Mouse (Mus musculus) ZHBTc4 (cell line): ENCODE results near the gene Vmp1.
A peak's percentile ranks its signal among the peaks of the same experiment; 100 is the strongest.

Source experiments
- DNase-seq: peaks from one replicate; pipeline ENCODE4 v3.0.0-alpha.2; 2011; ENCODE audit warnings: low read depth, low spot score

Gene Vmp1

DNA sequence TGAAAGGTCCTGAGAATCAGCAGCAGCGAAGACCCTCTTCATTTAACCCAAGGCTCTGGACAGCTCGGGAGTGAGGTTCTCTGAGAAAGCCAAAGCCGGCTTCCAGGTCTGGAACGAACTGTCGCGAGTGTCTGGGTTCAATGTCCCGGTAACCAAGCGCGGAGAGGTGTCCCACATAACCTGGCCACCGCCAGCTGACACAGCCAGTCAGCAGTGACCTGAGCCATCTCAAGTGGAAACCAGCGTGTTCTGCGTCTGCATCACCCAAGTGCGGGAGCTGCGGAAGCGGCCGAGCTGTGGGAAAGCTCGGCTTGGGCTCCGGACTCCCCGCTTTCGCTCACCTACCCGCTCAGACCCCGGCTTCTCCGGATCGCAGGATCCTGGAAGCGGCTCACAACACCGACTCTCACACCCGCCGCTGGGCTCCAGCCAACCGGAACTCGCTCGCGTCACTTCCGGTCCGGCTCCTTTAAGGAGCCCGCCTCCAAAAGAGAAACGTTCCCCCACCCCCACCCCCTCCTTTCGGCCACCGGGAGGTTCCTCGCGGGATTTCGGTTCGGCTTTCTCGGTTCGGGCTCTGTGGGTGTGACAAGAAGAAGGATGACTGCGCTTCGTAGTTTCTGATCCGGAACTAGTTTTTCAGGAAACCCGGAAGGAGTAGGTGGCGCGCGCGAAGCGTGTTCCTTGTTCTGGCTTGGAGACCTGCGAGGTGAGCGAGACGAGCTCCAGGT, at the start of gene Vmp1, which contains the start of gene Ptrh2:
Vmp1 (minus strand) TSS at position 442 of the 731 bp plus-strand sequence.
Ptrh2 (plus strand) TSS at position 591 of the 731 bp plus-strand sequence.
- peak; percentile 99 for DNase-seq

- no peak for DNase-seq
Observed at GRCm38 (mm10) chr11:86731443-86731842, 47.8 kb upstream of the Vmp1 start.

DNA sequence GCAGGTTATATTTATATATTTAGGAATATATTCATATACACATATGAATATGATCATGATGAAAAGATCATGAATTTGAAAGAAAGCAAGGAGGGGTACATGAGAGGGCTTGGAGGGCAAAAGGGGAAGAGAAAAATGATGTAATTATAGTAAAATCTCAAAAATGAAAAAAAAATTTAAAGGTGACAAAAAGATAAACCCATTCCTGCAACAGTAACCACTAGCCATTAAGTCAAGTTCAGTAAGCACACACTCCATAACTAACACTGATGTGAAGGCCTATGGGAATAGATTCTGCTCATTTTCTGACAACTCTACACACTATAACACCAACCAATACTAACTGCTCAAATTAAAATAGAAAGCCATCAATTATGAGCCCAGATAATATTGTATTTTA, 42.0 kb upstream of the Vmp1 start:
- DNase-seq: no peak

- no peak for DNase-seq
Observed at GRCm38 (mm10) chr11:86724982-86725381, 41.3 kb upstream of the Vmp1 start.

DNA sequence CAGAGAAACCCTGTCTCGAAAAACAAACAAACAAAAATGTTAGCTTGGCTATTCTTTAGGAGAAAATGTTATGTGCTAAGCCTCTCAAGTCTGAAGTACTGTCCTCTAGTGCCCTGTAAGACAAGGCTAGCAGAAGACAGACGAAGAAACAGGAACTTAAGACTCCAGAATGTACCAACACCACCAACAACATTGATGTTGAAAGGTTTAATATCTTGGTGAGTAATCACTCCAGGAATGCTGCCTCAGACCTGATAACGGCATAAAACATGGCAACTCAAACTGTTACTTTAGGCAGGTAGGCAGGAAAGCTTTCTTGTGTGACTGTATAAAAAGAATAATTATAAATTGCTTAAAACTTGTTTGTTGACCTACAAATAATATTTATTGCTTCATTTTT, 40.4 kb upstream of the Vmp1 start:
- DNase-seq: no peak

GRCm38 (mm10) chr11:86719390-86719789, 35.8 kb upstream of the Vmp1 start:
- DNase-seq: no peak

DNA sequence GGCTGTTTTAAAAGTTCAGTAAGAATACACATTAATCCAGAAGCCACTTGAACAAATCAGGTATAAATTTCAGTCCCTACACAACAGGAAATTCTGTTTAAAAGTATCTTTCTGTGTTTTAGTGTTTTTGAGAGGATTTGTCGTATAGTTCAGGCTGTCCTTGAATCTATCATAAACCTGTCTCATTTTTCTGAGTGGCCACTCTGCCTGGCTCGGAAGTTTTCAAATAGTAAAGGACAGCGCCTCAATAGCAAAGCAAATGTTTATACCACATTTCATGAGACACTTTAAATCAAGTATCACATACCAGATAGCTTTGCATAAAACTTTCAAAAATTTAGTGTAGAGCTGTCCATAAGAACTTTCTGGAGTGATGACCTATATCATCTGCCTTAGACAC, 34.7 kb upstream of the Vmp1 start:
- no peak for DNase-seq

DNA sequence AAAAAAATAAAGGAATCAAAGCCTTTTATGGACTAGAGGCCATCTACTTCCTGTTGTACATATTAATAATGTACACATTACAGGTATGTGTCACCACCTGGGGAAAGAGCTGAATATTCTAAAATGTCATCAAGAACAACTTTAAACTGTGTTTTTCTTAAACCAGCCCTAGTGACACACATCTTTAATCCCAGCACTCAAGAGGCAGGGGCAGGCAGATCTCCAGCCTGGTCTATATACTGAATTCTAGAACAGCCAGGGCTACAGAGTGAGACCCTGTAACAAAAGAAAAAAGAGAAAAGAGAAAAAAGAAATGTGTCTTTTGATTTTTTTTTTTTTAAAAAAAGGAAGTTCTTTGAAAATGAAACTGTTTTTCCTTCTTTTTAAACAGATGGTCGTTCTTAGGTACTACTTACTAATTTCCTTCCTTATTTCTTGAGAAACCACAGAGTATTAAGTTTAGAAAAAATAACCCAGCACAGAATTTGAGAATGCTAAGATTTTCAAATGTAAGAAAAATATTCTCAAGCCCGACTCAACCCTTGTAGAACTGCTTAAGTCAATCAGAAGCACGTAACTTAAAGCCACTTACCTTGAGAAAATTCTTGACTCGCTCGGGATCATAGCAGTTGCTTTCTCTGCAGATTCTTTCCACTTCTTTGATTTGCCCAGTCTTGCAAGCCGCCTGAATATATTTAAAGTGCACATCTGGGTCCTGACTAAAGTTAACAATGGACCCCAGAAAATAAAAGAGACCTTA, 33.9 kb upstream of the Vmp1 start:
- no peak for DNase-seq

- DNase-seq: no peak
Observed at GRCm38 (mm10) chr11:86714606-86715005, 31.0 kb upstream of the Vmp1 start.

DNA sequence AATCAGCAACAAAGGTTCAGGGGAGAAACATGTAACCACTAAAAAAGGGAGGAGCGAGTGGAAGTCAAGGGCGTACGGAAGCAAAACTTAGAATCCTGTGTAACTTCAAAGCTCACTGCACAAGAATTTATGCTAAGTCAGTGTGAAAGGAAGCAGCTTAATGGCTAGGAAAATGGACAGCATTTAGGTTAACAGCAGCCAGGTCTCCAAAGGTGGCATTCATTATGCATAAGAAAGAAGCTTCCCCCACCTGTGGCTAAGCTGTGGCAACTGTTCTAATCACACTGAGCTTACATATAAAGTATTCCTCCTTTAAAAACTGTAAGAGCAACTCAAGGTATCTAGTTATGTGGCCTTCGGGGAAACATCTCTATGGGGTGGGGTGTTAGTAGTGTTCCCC, 17.5 kb upstream of the Vmp1 start:
- peak; percentile 84 for DNase-seq

DNA sequence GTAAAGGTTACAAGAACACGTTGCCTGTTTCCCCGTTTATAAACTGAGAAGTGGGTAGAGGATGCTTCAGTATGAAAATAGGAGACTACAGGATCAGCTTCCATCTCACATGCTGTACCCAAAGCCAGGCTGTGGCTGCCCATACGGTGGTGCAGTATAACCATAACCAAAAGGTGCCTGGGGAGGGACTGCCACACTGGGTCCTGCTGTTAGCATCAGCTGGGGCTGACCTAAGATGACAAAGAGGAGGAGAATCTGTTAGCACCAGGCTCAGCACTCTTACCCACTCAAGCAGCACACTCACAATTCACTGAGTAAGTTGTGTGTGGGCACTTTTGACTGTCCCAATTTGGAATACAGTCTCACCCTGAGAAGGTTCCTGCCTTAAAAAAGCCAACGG, 11.8 kb upstream of the Vmp1 start:
- DNase-seq: no peak

DNA sequence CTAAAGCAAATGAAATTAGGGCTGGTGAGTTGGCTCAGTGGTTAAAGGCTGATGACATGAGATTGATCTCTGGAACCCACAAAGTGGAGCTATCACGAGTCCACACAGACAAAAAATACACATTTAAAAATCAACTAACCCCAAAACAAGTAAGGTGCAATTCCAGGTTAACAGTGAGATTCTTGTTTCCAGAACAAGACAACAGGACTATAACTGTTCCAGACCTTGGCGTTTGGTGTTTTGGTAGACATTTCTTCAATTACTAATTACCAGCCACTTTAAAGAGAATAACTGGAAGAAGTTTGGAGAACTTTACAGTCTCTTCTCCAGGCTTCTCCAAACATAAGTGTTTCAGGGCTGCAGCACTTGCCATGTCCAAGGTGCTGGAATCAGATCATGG, 8.9 kb upstream of the Vmp1 start:
- no peak for DNase-seq

GRCm38 (mm10) chr11:86691956-86692355, 8.3 kb upstream of the Vmp1 start:
- no peak for DNase-seq

GRCm38 (mm10) chr11:86691482-86691881, 7.8 kb upstream of the Vmp1 start:
- DNase-seq: no peak

DNA sequence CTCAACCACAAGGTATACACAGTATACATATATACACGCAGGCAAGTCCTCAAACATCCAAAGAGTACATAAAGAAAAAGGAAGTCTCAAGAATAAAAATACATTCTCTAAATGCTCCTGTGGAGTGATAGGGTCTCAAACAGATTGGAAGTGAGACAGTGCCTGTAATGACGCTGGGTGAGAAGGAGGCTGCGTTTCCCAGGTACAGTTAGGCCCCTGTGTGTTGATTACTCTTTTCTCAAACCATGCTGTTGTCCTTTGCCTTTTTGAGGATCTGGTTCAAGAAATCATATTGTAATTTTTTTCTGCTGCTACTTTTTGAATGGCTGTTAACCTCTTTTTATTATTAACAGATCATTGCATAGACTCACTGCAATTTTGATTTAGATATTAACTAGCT, 6.7 kb upstream of the Vmp1 start:
- DNase-seq: no peak

DNA sequence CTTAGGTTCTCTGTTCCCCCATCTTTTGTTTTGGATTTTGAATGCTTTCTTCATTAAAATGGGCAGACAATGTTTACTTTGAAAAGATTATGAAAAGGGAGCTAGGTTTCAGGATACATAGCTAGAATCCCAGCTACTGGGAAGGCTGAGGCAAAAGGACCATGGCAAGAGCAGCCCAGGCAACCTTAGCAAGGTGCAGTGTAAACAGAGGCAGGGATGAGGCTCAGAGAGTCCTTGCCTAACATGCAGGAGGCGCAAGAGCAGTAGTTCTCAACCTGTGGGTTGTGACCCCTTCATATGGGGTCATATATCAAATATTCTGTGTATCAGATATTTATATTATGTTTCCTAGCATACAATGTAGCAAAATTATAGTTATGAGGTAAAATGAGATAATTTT, 1.7 kb upstream of the Vmp1 start:
- no peak for DNase-seq

- DNase-seq: no peak
Observed at GRCm38 (mm10) chr11:86684126-86685012, 733 bp upstream of the Vmp1 start.

DNA sequence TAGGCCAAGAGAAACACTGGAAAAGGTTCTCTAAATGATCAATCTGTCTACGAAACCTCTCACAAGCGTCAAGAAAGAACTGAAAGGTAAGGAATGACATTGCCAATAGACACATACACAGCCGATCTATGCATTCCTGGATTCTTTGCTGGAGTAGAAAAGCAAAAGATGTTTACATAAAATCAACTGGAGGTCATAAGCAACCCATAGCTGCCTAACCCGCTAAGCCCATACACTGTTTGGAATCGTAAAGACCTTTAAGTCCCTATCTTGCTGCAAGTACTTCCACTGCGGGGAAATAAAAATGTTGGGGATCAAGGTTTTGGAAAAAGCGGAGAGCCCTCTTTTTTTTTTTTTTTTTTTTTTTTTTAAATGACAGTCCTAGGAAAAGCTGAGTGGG, 775 bp downstream of the Vmp1 start:
- DNase-seq: no peak

- no peak for DNase-seq
Observed at GRCm38 (mm10) chr11:86681423-86681822, 2.2 kb downstream of the Vmp1 start.

- no peak for DNase-seq
Observed at GRCm38 (mm10) chr11:86680729-86681128, 2.9 kb downstream of the Vmp1 start.

GRCm38 (mm10) chr11:86678957-86679356, 4.7 kb downstream of the Vmp1 start:
- DNase-seq: no peak

DNA sequence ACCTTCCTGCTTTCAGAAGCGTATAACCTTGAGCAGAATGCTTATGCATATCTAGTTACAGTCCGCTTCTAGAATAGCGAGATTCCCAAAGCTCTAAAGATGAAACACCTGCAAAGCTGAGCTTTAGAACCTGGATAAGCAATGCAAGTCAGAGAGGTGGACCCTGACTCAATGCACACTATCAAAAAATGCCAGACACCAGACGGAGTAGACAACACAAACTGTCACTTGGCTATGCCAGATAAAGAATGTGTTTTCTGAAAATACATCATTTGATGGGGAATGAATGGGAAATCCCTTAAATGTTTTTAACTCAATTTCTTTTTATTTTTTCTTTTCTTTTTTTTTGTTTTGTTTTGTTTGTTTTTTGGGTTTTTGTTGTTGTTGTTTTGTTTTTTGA, 8.1 kb downstream of the Vmp1 start:
- DNase-seq: no peak
